Mouse (Mus musculus) heart, embryonic 14.5 days (tissue): ENCODE results near the gene Bad. TPM values are rescaled to one million over a fixed set of nuclear protein-coding genes. Genes with fewer than 3 reads are reported as not detected.
"Not testable (repeated sequence)": the region's sequence is repeated elsewhere in the genome, so short reads cannot be mapped to it uniquely, and the experiment has no call there.

ENCODE experiments used
- ATAC-seq: fragments of 200-750 bp; cut with Nextera tagmentation; 2 replicates; pipeline ENCODE4 v1.8.0; 2017; ENCODE audit warnings: low read depth, moderate TSS enrichment; ENCODE audit not compliant: insufficient number of reproducible peaks, insufficient read depth, low FRiP score
- H3K27ac ChIP-seq, 2 experiments: fragments of 200-500 bp in 1 of 2; fragments of 300-500 bp in 1 of 2; sonication (generic) in 1 of 2; replicated peaks in 1 of 2; 2 replicates each; pipeline ENCODE4 v1.5.1; 2012 to 2014; ENCODE audit warnings: low read depth in 2 of 2, low read length in 2 of 2, control low read depth in 1 of 2, mild to moderate bottlenecking in 1 of 2, mixed read lengths in 1 of 2; ENCODE audit not compliant: control insufficient read depth in 1 of 2, insufficient read depth in 1 of 2
- H3K27me3 ChIP-seq: fragments of 300-500 bp; sonication (generic); 2 replicates; pipeline ENCODE4 v1.6.1; 2014; ENCODE audit warnings: mild to moderate bottlenecking, low read length, control low read depth; ENCODE audit not compliant: control insufficient read depth, insufficient read depth
- H3K36me3 ChIP-seq: fragments of 300-500 bp; sonication (generic); 2 replicates; pipeline ENCODE4 v1.6.1; 2014; ENCODE audit warnings: mild to moderate bottlenecking, control low read depth, low read length, mixed read lengths; ENCODE audit not compliant: control insufficient read depth, insufficient read depth
- H3K4me1 ChIP-seq, 2 experiments: fragments of 200-500 bp in 1 of 2; fragments of 300-500 bp in 1 of 2; sonication (generic) in 1 of 2; 2 replicates each; pipeline ENCODE4 v1.6.1; 2012 to 2014; ENCODE audit warnings: low read length in 2 of 2, control low read depth in 1 of 2, mixed read lengths in 1 of 2; ENCODE audit not compliant: control insufficient read depth in 2 of 2, insufficient read depth in 2 of 2
- H3K4me2 ChIP-seq: fragments of 300-500 bp; sonication (generic); 2 replicates; pipeline ENCODE4 v1.6.1; 2014; ENCODE audit warnings: mild to moderate bottlenecking, low read length
- H3K4me3 ChIP-seq, 2 experiments: fragments of 200-500 bp in 1 of 2; fragments of 300-500 bp in 1 of 2; sonication (generic) in 1 of 2; 2 replicates each; pipeline ENCODE4 v1.5.1; 2012 to 2014; ENCODE audit warnings: low read length in 2 of 2, mild to moderate bottlenecking in 2 of 2, control low read depth in 1 of 2, low read depth in 1 of 2, moderate library complexity in 1 of 2; ENCODE audit not compliant: control insufficient read depth in 1 of 2, insufficient read depth in 1 of 2
- H3K9ac ChIP-seq: fragments of 300-500 bp; sonication (generic); 2 replicates; pipeline ENCODE4 v1.6.1; 2014; ENCODE audit warnings: mild to moderate bottlenecking, low read length
- H3K9me3 ChIP-seq: fragments of 300-500 bp; sonication (generic); 2 replicates; pipeline ENCODE4 v1.6.1; 2016; ENCODE audit warnings: low read length, control low read depth; ENCODE audit not compliant: control insufficient read depth
- WGBS: fragments of 180-500 bp; shearing (Covaris S2); extraction: QIAGEN DNeasy Blood & Tissue Kit; methylation state at CpG from one replicate; pipeline ENCODE4 v1.1.7; 2014; 5-methylcytosine and 5-hydroxymethylcytosine counted together
- polyA plus RNA-seq: library from polyadenylated mRNA; unstranded; fragments of >200 nt; fragmentation: Nextera tagmentation; extraction: Ambion mirVana; gene quantifications from 2 replicates; pipeline ENCODE4 v1.2.1, GENCODE M21; 2014

Gene Bad
- polyA plus RNA-seq, 1 experiment from 2014 or later: 58.0 TPM

- peaks cover 30% of the 10 kb centered on the region for H3K36me3 ChIP-seq
- ATAC-seq: no peak
- WGBS: 85% methylated on average over 11 of the region's 11 CpGs
These were observed 36.0 kb upstream of the Bad start for GRCm38 (mm10) chr19:6905498-6906159.

DNA sequence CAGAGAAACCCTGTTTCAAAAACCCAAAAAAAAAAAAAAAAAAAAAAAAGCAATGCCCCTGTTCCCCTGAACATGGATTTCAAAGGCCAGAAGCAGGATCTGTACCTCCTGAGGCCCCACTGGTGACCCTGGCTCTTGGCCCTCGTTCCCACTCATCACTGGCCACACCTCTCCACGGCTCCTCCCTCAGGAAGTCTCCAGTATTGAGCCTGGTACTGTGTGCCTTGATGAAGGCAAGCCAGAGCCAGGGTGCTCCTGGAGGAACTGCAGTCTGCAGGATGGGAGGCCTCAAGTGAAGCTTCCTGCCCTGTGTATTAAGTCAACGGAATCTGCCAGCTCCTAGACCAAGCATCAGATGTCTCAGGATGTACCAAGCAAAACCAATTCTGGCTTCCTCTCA lies 35.5 kb upstream of the Bad start:
- H3K9ac ChIP-seq: no peak overlapping the region
- H3K27me3 ChIP-seq: no peaks in the 10 kb centered on the region
- no peak overlapping the region for H3K4me3 ChIP-seq
- H3K27ac ChIP-seq: no peak overlapping the region
- no peaks in the 10 kb centered on the region for H3K9me3 ChIP-seq
- no peak overlapping the region for H3K4me2 ChIP-seq
- 86% methylated on average over 3 of the region's 3 CpGs for WGBS
- peaks cover 6 to 21% of the 10 kb centered on the region in 2 experiments for H3K4me1 ChIP-seq
- no peak for ATAC-seq
- peaks cover 33% of the 10 kb centered on the region for H3K36me3 ChIP-seq

More at GRCm38 (mm10) chr19:6905498-6906159, 36.0 kb upstream of the Bad start:
- H3K4me2 ChIP-seq: no peak overlapping the region
- no peak overlapping the region for H3K27ac ChIP-seq
- H3K4me1 ChIP-seq: peaks cover 6 to 17% of the 10 kb centered on the region in 2 experiments
- no peaks in the 10 kb centered on the region for H3K9me3 ChIP-seq
- H3K9ac ChIP-seq: no peak overlapping the region
- no peak overlapping the region for H3K4me3 ChIP-seq
- no peaks in the 10 kb centered on the region for H3K27me3 ChIP-seq

DNA sequence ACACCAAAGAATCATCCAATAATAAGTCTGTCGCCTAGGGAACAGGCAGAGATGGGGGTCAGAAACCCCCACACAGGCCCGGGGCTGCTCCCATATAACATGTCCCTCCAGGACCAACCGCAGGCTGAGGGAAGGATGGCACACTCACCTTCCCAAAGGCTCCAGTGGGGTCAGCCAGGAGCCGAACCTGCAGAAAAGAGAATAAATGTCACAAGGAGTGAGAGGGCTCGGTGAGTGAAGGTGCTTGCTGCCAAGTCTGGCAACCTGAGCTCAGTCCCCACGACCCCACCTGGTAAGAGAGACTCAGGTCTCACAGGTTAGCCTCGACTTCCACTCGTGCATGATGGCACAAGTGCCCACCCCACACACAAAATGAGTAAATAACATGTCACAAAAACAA lies 34.6 kb upstream of the Bad start:
- Histone ChIP-seq H3K4me3 (no peak overlapping the region), H3K9ac (no peak overlapping the region; the same call in 1 of the 2 replicates), H3K4me1 (peaks cover 6 to 25% of the 10 kb centered on the region in 2 experiments), H3K4me2 (no peak overlapping the region), H3K27ac (no peak overlapping the region), H3K9me3 (no peaks in the 10 kb centered on the region), H3K36me3 (peaks cover 42% of the 10 kb centered on the region), H3K27me3 (no peaks in the 10 kb centered on the region)
- ATAC-seq: no peak
- WGBS: 92% methylated on average over 8 of the region's 8 CpGs

GRCm38 (mm10) chr19:6907811-6908540 lies 33.7 kb upstream of the Bad start:
- peaks cover 6 to 25% of the 10 kb centered on the region in 2 experiments for H3K4me1 ChIP-seq
- peak overlapping the region; percentile 68 to 73; a peak in 2 of 4 replicates for H3K4me3 ChIP-seq
- ATAC-seq: no peak
- no peaks in the 10 kb centered on the region for H3K9me3 ChIP-seq
- H3K27me3 ChIP-seq: no peaks in the 10 kb centered on the region
- no peak overlapping the region for H3K27ac ChIP-seq
- WGBS: 86% methylated on average over 7 of the region's 7 CpGs
- H3K4me2 ChIP-seq: peak overlapping the region; percentile 86
- peak overlapping the region; percentile 89 for H3K9ac ChIP-seq
- peaks cover 51% of the 10 kb centered on the region for H3K36me3 ChIP-seq

- peak overlapping the region; percentile 99 to 100 for H3K27ac ChIP-seq
- ATAC-seq: no peak
- H3K36me3 ChIP-seq: peaks cover 60% of the 10 kb centered on the region
- H3K9ac ChIP-seq: peak overlapping the region; percentile 89
- H3K4me3 ChIP-seq: peak overlapping the region; percentile 68 to 73
- no peaks in the 10 kb centered on the region for H3K27me3 ChIP-seq
- peaks cover 6 to 25% of the 10 kb centered on the region in 2 experiments for H3K4me1 ChIP-seq
- WGBS: 5% methylated on average over 11 of the region's 11 CpGs
- H3K9me3 ChIP-seq: no peaks in the 10 kb centered on the region
- H3K4me2 ChIP-seq: peak overlapping the region; percentile 86
These were observed 32.6 kb upstream of the Bad start for GRCm38 (mm10) chr19:6909021-6909420.

DNA sequence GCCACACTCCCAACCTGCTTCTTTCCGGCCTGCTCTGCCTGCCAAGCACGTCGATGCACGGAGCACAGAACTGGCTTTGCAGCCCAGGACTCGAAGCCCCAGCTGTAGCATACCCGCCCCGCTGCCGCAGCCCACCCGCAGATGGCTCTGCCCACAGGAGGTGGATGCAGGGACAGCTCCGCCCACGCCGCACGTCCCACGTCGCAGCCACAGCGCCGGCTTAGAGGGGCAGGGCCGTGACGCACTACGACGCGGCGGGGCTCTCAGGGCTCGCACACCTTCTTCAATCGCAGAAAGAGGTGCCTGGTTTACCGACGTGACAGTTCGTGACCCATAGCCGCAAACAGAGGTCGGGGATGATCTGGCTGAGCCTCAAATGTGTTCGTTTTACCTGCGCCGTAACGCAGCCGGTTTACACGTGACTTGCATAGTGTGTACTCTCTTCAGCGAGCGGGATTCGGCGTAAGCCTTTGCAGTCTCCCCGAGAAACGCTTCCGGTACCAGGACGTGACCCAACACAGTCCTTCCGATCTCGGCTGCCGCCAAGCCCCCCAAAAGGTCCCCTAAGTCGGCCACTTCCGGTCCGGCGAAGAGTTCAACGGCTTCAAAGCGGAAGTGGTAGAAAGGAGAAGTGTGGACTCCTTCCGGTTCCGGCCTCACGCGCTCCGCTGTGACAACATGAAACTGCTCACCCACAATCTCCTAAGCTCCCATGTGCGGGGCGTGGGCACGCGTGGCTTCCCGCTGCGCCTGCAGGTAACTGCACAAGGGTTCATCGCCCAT lies 32.0 kb upstream of the Bad start, which contains the start of the genes Trmt112 and Prdx5:
TSS of gene Trmt112 (plus strand) at position 192 of the 783 bp plus-strand sequence.
TSS of gene Prdx5 (minus strand) at position 600 of the 783 bp plus-strand sequence.
- Histone ChIP-seq H3K9ac (peak within 1 kb of the TSS; percentile 89), H3K36me3 (peaks cover 64% of the 10 kb centered on the region), H3K4me2 (peak within 1 kb of the TSS; percentile 86), H3K9me3 (no peaks in the 10 kb centered on the region), H3K4me1 (peaks cover 6 to 25% of the 10 kb centered on the region in 2 experiments), H3K27me3 (no peaks in the 10 kb centered on the region), H3K27ac (peak within 1 kb of the TSS; percentile 99 to 100), H3K4me3 (peak within 1 kb of the TSS; percentile 68 to 73)
- peak; percentile 88 for ATAC-seq
- 0% methylated on average over 64 of the region's 65 CpGs for WGBS

- 1% methylated on average over 30 of the region's 30 CpGs for WGBS
- ATAC-seq: peak; percentile 15; the same call in 1 of the 2 replicates
- H3K4me2 ChIP-seq: peak overlapping the region; percentile 86
These were observed 31.4 kb upstream of the Bad start for GRCm38 (mm10) chr19:6910306-6910705.

More at GRCm38 (mm10) chr19:6910306-6910705, 31.4 kb upstream of the Bad start:
- Histone ChIP-seq H3K27ac (peak overlapping the region; percentile 99 to 100), H3K9ac (peak overlapping the region; percentile 89), H3K36me3 (peaks cover 61% of the 10 kb centered on the region), H3K4me3 (peak overlapping the region; percentile 68 to 73), H3K4me1 (peaks cover 6 to 27% of the 10 kb centered on the region in 2 experiments)
- H3K9me3 ChIP-seq, H3K27me3 ChIP-seq: not testable (repeated sequence)
